Mouse (Mus musculus) embryonic facial prominence, embryonic 10.5 days (tissue): ENCODE measurements at regions not wholly inside any gene's neighbourhood (a gene's known extent, or its start where the extent isn't known, plus 50 kb on each side); places are given as distances from the start of the nearest gene placed in this dataset.

Source experiments
- DNase-seq: peaks from one replicate; pipeline ENCODE4 v3.0.0-alpha.2; 2017; ENCODE audit warnings: low spot score
- H3K27ac ChIP-seq: fragments of 300-500 bp; sonication (generic); replicated peaks from 2 replicates; pipeline ENCODE4 v1.5.1; 2016; ENCODE audit warnings: mild to moderate bottlenecking
- H3K27me3 ChIP-seq: fragments of 300-500 bp; sonication (generic); replicated peaks from 2 replicates; pipeline ENCODE4 v1.6.1; 2016; ENCODE audit warnings: low read depth, mild to moderate bottlenecking; ENCODE audit not compliant: poor library complexity, severe bottlenecking
- H3K36me3 ChIP-seq: fragments of 300-500 bp; sonication (generic); replicated peaks from 2 replicates; pipeline ENCODE4 v1.6.1; 2016; ENCODE audit warnings: mild to moderate bottlenecking, moderate library complexity
- H3K4me1 ChIP-seq: fragments of 300-500 bp; sonication (generic); 2 replicates; pipeline ENCODE4 v1.6.1; 2016
- H3K4me3 ChIP-seq: fragments of 300-500 bp; sonication (generic); 2 replicates; pipeline ENCODE4 v1.5.1; 2016; ENCODE audit warnings: mild to moderate bottlenecking, moderate library complexity
- H3K9me3 ChIP-seq: fragments of 300-500 bp; sonication (generic); 2 replicates; pipeline ENCODE4 v1.6.1; 2016; ENCODE audit warnings: mild to moderate bottlenecking
- WGBS: fragments of 180-500 bp; shearing (Covaris S2); methylation state at CpG from one replicate; pipeline ENCODE4 v1.1.7; 2016; 5-methylcytosine and 5-hydroxymethylcytosine counted together

GRCm38 (mm10) chr6:36004701-36005100 lies 383.2 kb upstream of the Chrm2 start:
- H3K4me3 ChIP-seq: no peak overlapping the region
- no peak overlapping the region for H3K27ac ChIP-seq
- peak; percentile 9 for DNase-seq
- WGBS: 38% methylated on average over 1 of the region's 1 CpGs
- H3K9me3 ChIP-seq: no peaks in the 10 kb centered on the region
- H3K4me1 ChIP-seq: no peaks in the 10 kb centered on the region
- H3K36me3 ChIP-seq: no peaks in the 10 kb centered on the region
- H3K27me3 ChIP-seq: no peaks in the 10 kb centered on the region

GRCm38 (mm10) chr6:36002090-36002489 lies 385.8 kb upstream of the Chrm2 start:
- H3K4me1 ChIP-seq: no peaks in the 10 kb centered on the region
- no peak for DNase-seq
- WGBS: 71% methylated on average over 3 of the region's 3 CpGs
- H3K27me3 ChIP-seq: no peaks in the 10 kb centered on the region
- no peak overlapping the region for H3K27ac ChIP-seq
- H3K36me3 ChIP-seq: no peaks in the 10 kb centered on the region
- no peaks in the 10 kb centered on the region for H3K9me3 ChIP-seq
- H3K4me3 ChIP-seq: no peak overlapping the region

GRCm38 (mm10) chr6:35988891-35989290 lies 399.0 kb upstream of the Chrm2 start:
- Histone ChIP-seq H3K27me3 (no peaks in the 10 kb centered on the region), H3K9me3 (no peaks in the 10 kb centered on the region), H3K36me3 (no peaks in the 10 kb centered on the region), H3K27ac (no peak overlapping the region), H3K4me1 (no peaks in the 10 kb centered on the region), H3K4me3 (no peak overlapping the region)
- DNase-seq: no peak
- WGBS: 84% methylated on average over 3 of the region's 3 CpGs

- WGBS: 94% methylated on average over 1 of the region's 1 CpGs
- H3K27ac ChIP-seq: no peak overlapping the region
- DNase-seq: no peak
- no peaks in the 10 kb centered on the region for H3K9me3 ChIP-seq
- no peaks in the 10 kb centered on the region for H3K4me1 ChIP-seq
- H3K4me3 ChIP-seq: no peak overlapping the region
- H3K36me3 ChIP-seq: no peaks in the 10 kb centered on the region
- no peaks in the 10 kb centered on the region for H3K27me3 ChIP-seq
Measured at GRCm38 (mm10) chr6:35940071-35940470, 400.4 kb upstream of the Mtpn start.

- no peak for DNase-seq
- Histone ChIP-seq H3K27me3 (no peaks in the 10 kb centered on the region), H3K27ac (no peak overlapping the region), H3K9me3 (no peaks in the 10 kb centered on the region), H3K4me3 (no peak overlapping the region), H3K36me3 (no peaks in the 10 kb centered on the region), H3K4me1 (no peaks in the 10 kb centered on the region)
Measured at GRCm38 (mm10) chr6:35924189-35924588, 384.5 kb upstream of the Mtpn start.

GRCm38 (mm10) chr6:35897990-35898389 lies 358.3 kb upstream of the Mtpn start:
- Histone ChIP-seq H3K4me1 (no peaks in the 10 kb centered on the region), H3K36me3 (no peaks in the 10 kb centered on the region), H3K9me3 (no peaks in the 10 kb centered on the region), H3K27ac (no peak overlapping the region), H3K27me3 (no peaks in the 10 kb centered on the region), H3K4me3 (no peak overlapping the region)
- no peak for DNase-seq
- WGBS: 62% methylated on average over 2 of the region's 2 CpGs

- WGBS: 88% methylated on average over 2 of the region's 2 CpGs
- H3K4me1 ChIP-seq: no peaks in the 10 kb centered on the region
Measured at GRCm38 (mm10) chr6:35895692-35896091, 356.0 kb upstream of the Mtpn start.

GRCm38 (mm10) chr6:35874671-35875070 lies 335.0 kb upstream of the Mtpn start:
- H3K9me3 ChIP-seq: no peaks in the 10 kb centered on the region
- 89% methylated on average over 6 of the region's 6 CpGs for WGBS
- H3K4me3 ChIP-seq: no peak overlapping the region
- H3K27me3 ChIP-seq: no peaks in the 10 kb centered on the region
- H3K27ac ChIP-seq: no peak overlapping the region
- DNase-seq: no peak
- H3K36me3 ChIP-seq: no peaks in the 10 kb centered on the region
- H3K4me1 ChIP-seq: no peaks in the 10 kb centered on the region

More at GRCm38 (mm10) chr6:35895692-35896091, 356.0 kb upstream of the Mtpn start:
- H3K27ac ChIP-seq: no peak overlapping the region
- H3K36me3 ChIP-seq: no peaks in the 10 kb centered on the region
- H3K4me3 ChIP-seq: no peak overlapping the region
- H3K27me3 ChIP-seq: no peaks in the 10 kb centered on the region
- no peaks in the 10 kb centered on the region for H3K9me3 ChIP-seq
- no peak for DNase-seq

GRCm38 (mm10) chr6:35871388-35871787 lies 331.7 kb upstream of the Mtpn start:
- Histone ChIP-seq H3K36me3 (no peaks in the 10 kb centered on the region), H3K9me3 (no peaks in the 10 kb centered on the region), H3K27me3 (no peaks in the 10 kb centered on the region), H3K27ac (no peak overlapping the region), H3K4me3 (no peak overlapping the region), H3K4me1 (no peaks in the 10 kb centered on the region)
- 63% methylated on average over 7 of the region's 7 CpGs for WGBS
- DNase-seq: no peak

GRCm38 (mm10) chr6:35864218-35864617 lies 324.5 kb upstream of the Mtpn start:
- H3K9me3 ChIP-seq: no peaks in the 10 kb centered on the region
- no peaks in the 10 kb centered on the region for H3K27me3 ChIP-seq
- 83% methylated on average over 6 of the region's 6 CpGs for WGBS
- no peak for DNase-seq
- no peaks in the 10 kb centered on the region for H3K4me1 ChIP-seq
- H3K27ac ChIP-seq: no peak overlapping the region
- no peak overlapping the region for H3K4me3 ChIP-seq
- no peaks in the 10 kb centered on the region for H3K36me3 ChIP-seq

- Histone ChIP-seq H3K9me3 (no peaks in the 10 kb centered on the region), H3K36me3 (no peaks in the 10 kb centered on the region), H3K4me3 (no peak overlapping the region), H3K4me1 (no peaks in the 10 kb centered on the region), H3K27me3 (no peaks in the 10 kb centered on the region), H3K27ac (no peak overlapping the region)
- DNase-seq: no peak
- whole genome bisulfite sequencing: 92% methylated on average over 5 of the region's 5 CpGs
Measured at GRCm38 (mm10) chr6:35853993-35854392, 314.3 kb upstream of the Mtpn start.

GRCm38 (mm10) chr6:35816657-35817056 lies 277.0 kb upstream of the Mtpn start:
- H3K4me3 ChIP-seq: no peak overlapping the region
- WGBS: 89% methylated on average over 16 of the region's 16 CpGs

GRCm38 (mm10) chr6:35814476-35814875 lies 274.8 kb upstream of the Mtpn start:
- no peak for DNase-seq
- Histone ChIP-seq H3K4me1 (no peaks in the 10 kb centered on the region), H3K9me3 (no peaks in the 10 kb centered on the region), H3K27me3 (no peaks in the 10 kb centered on the region), H3K36me3 (no peaks in the 10 kb centered on the region), H3K27ac (no peak overlapping the region), H3K4me3 (no peak overlapping the region)
- 77% methylated on average over 5 of the region's 5 CpGs for whole genome bisulfite sequencing

More at GRCm38 (mm10) chr6:35816657-35817056, 277.0 kb upstream of the Mtpn start:
- DNase-seq: no peak
- no peaks in the 10 kb centered on the region for H3K36me3 ChIP-seq
- no peaks in the 10 kb centered on the region for H3K27me3 ChIP-seq
- H3K9me3 ChIP-seq: no peaks in the 10 kb centered on the region
- no peak overlapping the region for H3K27ac ChIP-seq
- no peaks in the 10 kb centered on the region for H3K4me1 ChIP-seq

GRCm38 (mm10) chr6:35805738-35806137 lies 266.1 kb upstream of the Mtpn start:
- DNase-seq: no peak
- H3K27ac ChIP-seq: no peak overlapping the region
- H3K4me1 ChIP-seq: peaks cover 9% of the 10 kb centered on the region
- H3K27me3 ChIP-seq: no peaks in the 10 kb centered on the region
- no peaks in the 10 kb centered on the region for H3K9me3 ChIP-seq
- no peaks in the 10 kb centered on the region for H3K36me3 ChIP-seq
- 83% methylated on average over 2 of the region's 2 CpGs for WGBS
- no peak overlapping the region for H3K4me3 ChIP-seq
